Mouse (Mus musculus) right cerebral cortex, adult 18-20 months (tissue): ENCODE results near the gene Olfr1018.

Experiments
- DNase-seq: peaks from one replicate; pipeline ENCODE4 v3.0.0; 2022; ENCODE audit warnings: mixed read lengths

Olfr1018 gene

GRCm38 (mm10) chr2:85818179-85818578 is at the start of gene Olfr1018:
TSS of gene Olfr1018 (plus strand) at chr2:85818479.
- no peak for DNase-seq

DNA sequence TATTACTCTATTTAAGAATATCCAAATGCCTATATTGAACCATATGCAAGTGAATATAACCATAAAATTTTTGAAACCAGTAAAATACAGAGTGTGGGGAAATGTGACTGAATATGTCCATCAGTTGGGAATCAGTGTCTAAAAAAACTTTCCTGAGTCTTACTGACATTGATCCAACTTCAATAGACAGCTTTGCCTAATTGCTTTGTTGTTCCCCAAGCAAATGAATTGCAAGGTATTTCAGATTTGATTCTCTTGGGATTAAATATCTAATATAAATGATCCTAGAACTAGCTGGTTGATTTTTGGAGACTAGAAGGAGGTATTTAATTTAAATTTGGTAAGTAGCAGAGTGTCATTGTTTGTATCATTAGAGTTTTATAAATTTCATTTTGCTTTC is 45.9 kb upstream of the Olfr1018 start, which contains the start of gene Olfr1014:
TSS of gene Olfr1014 (plus strand) at position 301 of the 400 bp plus-strand sequence.
- DNase-seq: no peak

DNA sequence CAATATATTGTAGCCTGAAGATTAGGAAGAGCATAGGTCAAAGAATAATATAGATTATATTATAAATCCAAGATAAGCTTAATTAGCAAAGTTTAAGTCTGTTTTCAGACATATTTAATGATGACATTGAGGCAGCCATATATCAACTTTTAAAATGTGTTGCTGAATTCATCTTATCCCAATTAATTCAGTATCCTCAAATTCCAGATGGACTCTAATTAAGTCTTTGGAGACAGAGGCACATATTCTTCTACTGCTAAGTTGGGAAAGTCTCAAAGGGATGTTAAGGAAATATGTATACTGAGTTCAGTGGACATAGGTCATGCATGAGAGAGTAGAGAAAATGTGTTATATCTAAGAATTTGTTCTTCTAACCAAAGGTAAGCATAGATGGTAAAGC is 36.6 kb upstream of the Olfr1018 start, which contains the start of gene Olfr1015:
TSS of gene Olfr1015 (plus strand) at position 301 of the 400 bp plus-strand sequence.
- DNase-seq: no peak

GRCm38 (mm10) chr2:85792331-85792730 is 25.9 kb upstream of the Olfr1018 start:
- no peak for DNase-seq

- no peak for DNase-seq
Observed at GRCm38 (mm10) chr2:85802444-85802843, 15.8 kb upstream of the Olfr1018 start, which contains the start of gene Olfr1016. TSS of gene Olfr1016 (minus strand) at chr2:85802544.

DNA sequence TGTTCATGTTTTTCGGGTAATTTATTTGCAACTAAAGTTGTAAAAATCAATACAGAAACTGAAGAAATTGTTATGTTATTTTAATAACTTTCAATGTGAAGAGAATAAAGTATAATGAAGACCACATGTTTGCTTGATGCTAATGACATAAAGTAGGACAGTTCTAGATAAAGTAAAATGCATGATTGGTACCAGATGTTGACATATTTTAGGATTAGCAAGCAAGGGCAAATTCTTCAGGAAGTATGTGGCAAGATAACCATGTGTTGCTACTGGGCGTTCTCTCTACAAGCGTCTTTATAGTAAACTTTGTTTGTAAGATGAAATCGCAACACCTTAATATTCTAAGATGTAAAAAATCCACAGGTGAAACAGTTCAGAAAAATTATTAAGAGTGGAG is 13.8 kb upstream of the Olfr1018 start:
- DNase-seq: no peak

- DNase-seq: no peak
Observed at GRCm38 (mm10) chr2:85845383-85845782, 27.1 kb downstream of the Olfr1018 start, which contains the start of gene Olfr1019. TSS of gene Olfr1019 (minus strand) at chr2:85845483.

- no peak for DNase-seq
Observed at GRCm38 (mm10) chr2:85846730-85847129, 28.5 kb downstream of the Olfr1018 start, which contains the start of gene Olfr1020. TSS of gene Olfr1020 (plus strand) at chr2:85847030.

GRCm38 (mm10) chr2:85868294-85868693 is 50.0 kb downstream of the Olfr1018 start, which contains the start of gene Olfr1022:
TSS of gene Olfr1022 (plus strand) at chr2:85868594.
- no peak for DNase-seq
